Mouse (Mus musculus) midbrain, embryonic 14.5 days (tissue): ENCODE results near the gene Nras. TPM values are rescaled to one million over a fixed set of nuclear protein-coding genes. Genes with fewer than 3 reads are reported as not detected.

Source experiments
- ATAC-seq: fragments of 200-750 bp; cut with Nextera tagmentation; 2 replicates; pipeline ENCODE4 v1.8.0; 2017; ENCODE audit warnings: moderate number of reproducible peaks, moderate library complexity; ENCODE audit not compliant: low FRiP score, low TSS enrichment
- DNase-seq: peaks from one replicate; pipeline ENCODE4 v3.0.0-alpha.2; 2015
- H3K27ac ChIP-seq: fragments of 300-500 bp; sonication (generic); replicated peaks from 2 replicates; pipeline ENCODE4 v1.5.1; 2014; ENCODE audit warnings: mild to moderate bottlenecking, low read depth, low read length, moderate library complexity
- H3K27me3 ChIP-seq: fragments of 300-500 bp; sonication (generic); 2 replicates; pipeline ENCODE4 v1.6.1; 2014; ENCODE audit warnings: low read length, control low read depth, mixed read lengths; ENCODE audit not compliant: control insufficient read depth, insufficient read depth
- H3K36me3 ChIP-seq: fragments of 300-500 bp; sonication (generic); 2 replicates; pipeline ENCODE4 v1.6.1; 2014; ENCODE audit warnings: low read length, control low read depth; ENCODE audit not compliant: control insufficient read depth, insufficient read depth
- H3K4me1 ChIP-seq: fragments of 300-500 bp; sonication (generic); 2 replicates; pipeline ENCODE4 v1.6.1; 2014; ENCODE audit warnings: mild to moderate bottlenecking, antibody characterized with exemption, low read length, control low read depth; ENCODE audit not compliant: control insufficient read depth, insufficient read depth
- H3K4me2 ChIP-seq: fragments of 300-500 bp; sonication (generic); 2 replicates; pipeline ENCODE4 v1.6.1; 2014; ENCODE audit warnings: mild to moderate bottlenecking, low read length, moderate library complexity
- H3K4me3 ChIP-seq: fragments of 300-500 bp; sonication (generic); replicated peaks from 2 replicates; pipeline ENCODE4 v1.5.1; 2014; ENCODE audit warnings: low read depth, low read length
- H3K9ac ChIP-seq: fragments of 300-500 bp; sonication (generic); replicated peaks from 2 replicates; pipeline ENCODE4 v1.6.1; 2014; ENCODE audit warnings: mild to moderate bottlenecking, low read length, moderate library complexity
- H3K9me3 ChIP-seq: fragments of 300-500 bp; sonication (generic); 2 replicates; pipeline ENCODE4 v1.6.1; 2016; ENCODE audit warnings: low read length, control low read depth, mixed read lengths; ENCODE audit not compliant: control insufficient read depth
- WGBS: fragments of 180-500 bp; shearing (Covaris S2); extraction: QIAGEN DNeasy Blood & Tissue Kit; methylation state at CpG from one replicate; pipeline ENCODE4 v1.1.7; 2014; 5-methylcytosine and 5-hydroxymethylcytosine counted together
- polyA plus RNA-seq: library from polyadenylated mRNA; unstranded; fragments of >200 nt; fragmentation: Nextera tagmentation; extraction: Ambion mirVana; gene quantifications from 2 replicates; pipeline ENCODE4 v1.2.1, GENCODE M21; 2014

Gene Nras
- polyA plus RNA-seq, 1 experiment from 2014 or later: 95.8 TPM

DNA sequence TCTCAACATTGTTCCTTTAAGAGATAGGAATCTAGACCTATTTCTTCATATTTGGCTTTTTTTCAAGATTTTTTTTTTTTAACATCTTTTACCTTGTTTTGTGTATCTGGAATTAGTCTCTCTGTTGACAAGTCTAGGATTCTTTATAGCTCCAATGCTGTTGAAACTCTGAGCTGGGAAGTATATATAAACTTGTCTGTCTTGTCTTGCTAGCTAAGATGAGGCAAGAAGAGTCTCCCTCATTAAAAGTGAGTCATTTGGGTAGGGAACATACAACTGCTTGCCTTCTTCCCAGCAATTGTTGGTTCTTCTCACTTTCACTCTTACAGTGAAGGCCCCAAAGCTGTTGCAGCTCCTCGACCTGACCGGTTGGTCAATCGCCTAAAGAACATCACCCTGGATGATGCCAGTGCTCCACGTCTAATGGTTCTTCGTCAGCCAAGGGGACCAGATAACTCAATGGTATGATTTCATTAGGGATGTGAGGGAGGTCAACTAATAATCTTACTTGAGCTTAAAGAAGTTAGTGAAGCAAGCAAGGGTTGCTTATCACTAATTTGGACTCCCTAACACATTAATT, 2.0 kb upstream of the Nras start:
- ATAC-seq (no peak), DNase-seq (no peak)
- no peak overlapping the region for H3K9ac ChIP-seq
- no peak overlapping the region for H3K27ac ChIP-seq
- H3K4me1 ChIP-seq: peaks cover 7% of the 10 kb centered on the region
- peaks cover 71% of the 10 kb centered on the region for H3K36me3 ChIP-seq
- WGBS: 92% methylated on average over 5 of the region's 5 CpGs
- no peak overlapping the region for H3K4me3 ChIP-seq
- H3K4me2 ChIP-seq: no peak overlapping the region
- H3K27me3 ChIP-seq: no peaks in the 10 kb centered on the region
- H3K9me3 ChIP-seq: no peaks in the 10 kb centered on the region

DNA sequence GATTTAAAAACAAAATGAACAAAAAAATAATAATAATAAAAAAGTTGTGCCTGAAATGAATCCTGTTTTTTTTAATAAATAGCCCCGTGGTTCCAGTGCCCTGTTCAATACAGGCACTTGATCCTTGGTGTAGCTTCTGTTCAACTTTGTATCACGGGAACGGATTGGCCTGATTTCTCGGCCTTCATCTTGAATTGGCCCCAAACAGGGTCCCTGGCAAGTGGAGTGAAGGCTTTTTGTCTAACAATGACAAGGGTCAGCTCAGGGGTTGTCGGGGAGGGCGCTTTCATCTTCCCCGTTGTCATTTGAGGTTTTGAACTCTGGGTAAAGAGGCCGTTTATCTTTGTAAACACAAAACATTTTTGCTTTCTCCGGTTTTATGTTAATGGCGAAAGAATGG, 333 bp upstream of the Nras start:
- Histone ChIP-seq H3K9me3 (no peaks in the 10 kb centered on the region), H3K4me3 (peak overlapping the region; percentile 74), H3K36me3 (peaks cover 71% of the 10 kb centered on the region), H3K27me3 (no peaks in the 10 kb centered on the region), H3K9ac (peak overlapping the region; percentile 87; the same call in 1 of the 2 replicates), H3K4me2 (peak overlapping the region; percentile 64), H3K4me1 (peaks cover 7% of the 10 kb centered on the region), H3K27ac (peak overlapping the region; percentile 92)
- WGBS: 2% methylated on average over 10 of the region's 10 CpGs
- peak; percentile 38; the same call in 1 of the 2 replicates for ATAC-seq
- no peak for DNase-seq

DNA sequence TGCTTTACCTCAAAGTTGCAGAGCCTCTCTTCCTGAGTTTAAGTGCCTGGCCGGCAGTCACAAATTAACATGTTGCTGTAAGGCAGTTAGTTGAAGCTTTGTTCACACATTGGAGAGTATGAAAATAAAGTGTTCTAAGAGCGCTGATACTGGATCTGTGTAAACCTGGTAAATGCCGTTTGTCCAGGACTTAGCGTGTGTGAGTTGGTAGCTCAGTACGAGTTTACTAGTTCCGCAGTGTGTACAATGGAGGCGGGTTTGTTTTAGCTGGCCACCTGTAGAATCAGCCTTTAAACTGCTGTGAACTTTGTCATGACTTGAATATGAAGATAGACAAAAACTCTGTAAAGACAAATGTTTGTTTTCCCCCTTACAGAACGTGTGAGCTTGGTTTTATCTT, 8.8 kb downstream of the Nras start:
- no peak for DNase-seq
- WGBS: 96% methylated on average over 8 of the region's 8 CpGs

DNA sequence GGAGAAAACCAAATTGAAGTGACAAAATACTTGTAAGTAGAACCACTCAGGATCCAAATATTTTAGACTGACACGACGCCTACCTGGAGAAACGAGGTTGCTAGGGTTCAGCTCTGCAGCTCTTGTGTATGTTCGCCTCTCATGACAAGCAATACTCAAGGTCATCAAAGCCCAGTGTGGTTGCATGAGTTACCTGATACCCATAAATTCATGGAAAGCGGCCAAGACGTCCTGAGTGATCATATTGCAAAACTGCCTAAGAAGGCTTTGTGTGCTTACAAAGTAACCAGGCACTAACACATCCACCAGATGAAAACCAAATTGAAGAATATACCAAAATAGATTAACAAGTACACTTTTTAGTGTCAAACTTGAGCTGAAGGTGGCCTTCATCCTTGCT, 10.9 kb downstream of the Nras start:
- Histone ChIP-seq H3K27me3 (no peaks in the 10 kb centered on the region), H3K4me2 (no peak overlapping the region), H3K27ac (no peak overlapping the region), H3K4me1 (no peaks in the 10 kb centered on the region), H3K9ac (no peak overlapping the region), H3K4me3 (no peak overlapping the region), H3K36me3 (peaks cover 45% of the 10 kb centered on the region), H3K9me3 (no peaks in the 10 kb centered on the region)
- ATAC-seq: no peak
- WGBS: 94% methylated on average over 6 of the region's 6 CpGs
- DNase-seq: no peak

More for the DNA sequence above, 8.8 kb downstream of the Nras start:
- no peak overlapping the region for H3K27ac ChIP-seq
- H3K4me1 ChIP-seq: no peaks in the 10 kb centered on the region
- no peak for ATAC-seq
- H3K4me2 ChIP-seq: no peak overlapping the region
- H3K9ac ChIP-seq: no peak overlapping the region
- no peak overlapping the region for H3K4me3 ChIP-seq
- no peaks in the 10 kb centered on the region for H3K27me3 ChIP-seq
- peaks cover 65% of the 10 kb centered on the region for H3K36me3 ChIP-seq
- no peaks in the 10 kb centered on the region for H3K9me3 ChIP-seq

DNA sequence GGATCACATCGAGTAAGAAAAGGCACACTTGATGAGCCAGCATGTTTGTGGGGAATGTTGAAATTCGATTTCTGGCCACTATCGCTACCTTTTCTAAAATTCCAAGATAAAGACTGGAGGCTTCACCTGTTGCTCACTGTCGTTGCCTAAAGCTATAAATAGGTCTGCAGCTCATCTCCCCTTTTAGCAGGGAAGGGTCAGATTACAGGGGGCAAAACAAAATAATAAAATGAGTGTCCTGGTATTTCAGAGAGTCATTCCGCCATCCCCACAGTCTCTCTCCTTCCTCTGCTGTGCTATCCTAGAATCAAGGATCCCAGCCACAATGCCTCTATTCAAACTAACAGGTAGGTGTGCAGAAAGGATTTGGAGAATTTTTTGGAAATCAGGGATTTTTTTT, 15.7 kb downstream of the Nras start, which contains the start of gene Ampd1:
Gene Ampd1 (plus strand): TSS at position 244 of the 400 bp plus-strand sequence.
- no peak for ATAC-seq

DNA sequence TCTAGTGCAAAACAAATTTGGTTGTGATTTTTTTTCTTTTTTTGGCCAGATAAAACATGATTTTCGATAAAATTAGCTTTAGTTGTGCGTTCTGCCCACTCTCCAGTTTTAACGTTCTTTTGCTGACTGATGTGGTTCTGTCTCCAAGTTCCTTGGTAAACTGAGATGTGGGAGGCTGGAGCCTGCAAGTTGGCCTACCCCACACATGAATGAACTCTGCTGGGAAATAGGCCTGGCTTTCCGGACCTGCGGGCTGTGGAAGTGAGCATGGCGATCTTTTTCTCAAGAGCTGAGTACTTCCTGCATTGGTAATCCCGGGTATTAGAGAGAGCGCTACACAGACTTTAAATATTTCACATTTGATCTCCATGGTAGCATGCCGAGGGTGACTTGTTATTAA, 17.8 kb downstream of the Nras start:
- ATAC-seq: no peak
- no peaks in the 10 kb centered on the region for H3K9me3 ChIP-seq
- no peaks in the 10 kb centered on the region for H3K36me3 ChIP-seq
- H3K4me2 ChIP-seq: no peak overlapping the region
- no peak overlapping the region for H3K9ac ChIP-seq
- no peaks in the 10 kb centered on the region for H3K4me1 ChIP-seq
- H3K27me3 ChIP-seq: no peaks in the 10 kb centered on the region
- DNase-seq: no peak
- WGBS: 86% methylated on average over 9 of the region's 9 CpGs
- no peak overlapping the region for H3K27ac ChIP-seq
- H3K4me3 ChIP-seq: no peak overlapping the region

More for the DNA sequence above, 15.7 kb downstream of the Nras start, which contains the start of gene Ampd1:
- WGBS: 77% methylated on average over 5 of the region's 5 CpGs
- Histone ChIP-seq H3K4me1 (no peaks in the 10 kb centered on the region), H3K9ac (no peak within 1 kb of the TSS), H3K27me3 (no peaks in the 10 kb centered on the region), H3K27ac (no peak within 1 kb of the TSS), H3K4me3 (no peak within 1 kb of the TSS), H3K9me3 (no peaks in the 10 kb centered on the region), H3K4me2 (no peak within 1 kb of the TSS), H3K36me3 (peaks cover 7% of the 10 kb centered on the region)
- DNase-seq: no peak

DNA sequence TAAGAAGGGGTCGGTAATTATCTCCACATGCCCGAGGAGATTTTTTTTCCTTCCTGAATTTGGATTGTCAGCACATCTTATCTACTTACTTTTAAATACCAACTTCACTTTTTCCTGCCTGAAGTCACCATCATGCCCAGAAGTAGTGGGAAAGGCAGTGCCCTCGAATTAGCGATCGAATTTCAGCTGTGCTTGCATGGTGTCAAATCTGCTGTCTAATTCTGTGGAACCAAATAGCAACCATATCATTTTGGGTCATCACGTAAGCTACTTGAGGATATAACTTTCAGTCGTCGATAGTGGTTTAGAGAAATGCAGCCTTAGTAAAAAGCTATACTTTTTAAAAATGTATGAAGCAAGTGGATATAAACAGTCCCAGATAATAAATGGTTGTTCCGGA, 18.4 kb downstream of the Nras start:
- Histone ChIP-seq H3K36me3 (no peaks in the 10 kb centered on the region), H3K27me3 (no peaks in the 10 kb centered on the region), H3K4me2 (no peak overlapping the region), H3K9ac (no peak overlapping the region), H3K4me1 (no peaks in the 10 kb centered on the region), H3K9me3 (no peaks in the 10 kb centered on the region), H3K4me3 (no peak overlapping the region), H3K27ac (no peak overlapping the region)
- no peak for DNase-seq
- no peak for ATAC-seq
- WGBS: 93% methylated on average over 9 of the region's 9 CpGs

DNA sequence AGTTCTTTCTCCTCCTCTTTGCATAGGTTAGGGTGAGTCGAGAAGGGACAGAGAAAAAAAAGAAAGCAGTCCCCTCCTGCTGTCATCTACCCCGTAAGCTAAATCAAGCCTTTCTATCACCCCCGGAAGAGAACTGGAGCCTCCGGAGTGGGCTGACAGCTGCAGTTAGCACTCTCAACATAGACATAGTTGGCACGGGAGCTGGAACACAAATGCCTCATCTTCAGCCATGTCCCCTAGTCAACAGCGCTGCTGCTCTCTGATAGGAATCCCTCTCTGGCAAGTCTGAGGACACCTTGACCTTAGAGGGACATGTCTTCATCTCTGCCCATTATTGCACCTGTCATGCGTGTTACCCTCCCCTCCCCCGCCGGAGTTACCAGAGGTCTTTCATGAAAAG, 21.2 kb downstream of the Nras start:
- 86% methylated on average over 9 of the region's 9 CpGs for WGBS

DNA sequence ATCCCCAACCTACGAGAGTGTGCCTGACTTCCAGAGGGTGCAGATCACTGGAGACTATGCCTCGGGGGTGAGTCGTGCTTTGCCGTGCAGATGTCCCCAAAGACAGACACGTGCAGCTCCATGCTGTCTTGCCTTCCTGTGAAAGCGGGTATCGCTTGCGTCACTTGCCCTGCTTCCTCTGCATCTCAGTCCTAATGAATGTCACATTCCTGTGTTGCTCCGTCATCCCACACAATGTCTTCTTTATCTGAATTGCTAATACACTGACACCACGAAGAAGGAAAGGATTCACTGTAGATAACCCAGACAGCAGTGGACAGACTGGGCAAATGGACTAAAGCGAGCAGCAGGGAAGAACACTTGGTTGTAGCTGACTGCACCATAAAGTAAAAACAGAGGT, 23.0 kb downstream of the Nras start:
- no peaks in the 10 kb centered on the region for H3K27me3 ChIP-seq
- H3K36me3 ChIP-seq: no peaks in the 10 kb centered on the region
- H3K9ac ChIP-seq: no peak overlapping the region
- DNase-seq (no peak), ATAC-seq (no peak)
- no peak overlapping the region for H3K27ac ChIP-seq
- no peaks in the 10 kb centered on the region for H3K9me3 ChIP-seq
- WGBS: 56% methylated on average over 11 of the region's 11 CpGs
- H3K4me2 ChIP-seq: no peak overlapping the region
- H3K4me1 ChIP-seq: no peaks in the 10 kb centered on the region
- no peak overlapping the region for H3K4me3 ChIP-seq

More for the DNA sequence above, 21.2 kb downstream of the Nras start:
- Histone ChIP-seq H3K9ac (no peak overlapping the region), H3K9me3 (no peaks in the 10 kb centered on the region), H3K4me1 (no peaks in the 10 kb centered on the region), H3K4me3 (no peak overlapping the region), H3K36me3 (no peaks in the 10 kb centered on the region), H3K4me2 (no peak overlapping the region), H3K27me3 (no peaks in the 10 kb centered on the region), H3K27ac (no peak overlapping the region)
- DNase-seq (no peak), ATAC-seq (no peak)
